Mouse (Mus musculus) layer of hippocampus, adult 9-10 months (tissue): ENCODE measurements around the gene I0C0044D17Rik.

Experiments
- DNase-seq: peaks from one replicate; pipeline ENCODE4 v3.0.0; 2022; ENCODE audit warnings: low spot score

The I0C0044D17Rik gene

DNA sequence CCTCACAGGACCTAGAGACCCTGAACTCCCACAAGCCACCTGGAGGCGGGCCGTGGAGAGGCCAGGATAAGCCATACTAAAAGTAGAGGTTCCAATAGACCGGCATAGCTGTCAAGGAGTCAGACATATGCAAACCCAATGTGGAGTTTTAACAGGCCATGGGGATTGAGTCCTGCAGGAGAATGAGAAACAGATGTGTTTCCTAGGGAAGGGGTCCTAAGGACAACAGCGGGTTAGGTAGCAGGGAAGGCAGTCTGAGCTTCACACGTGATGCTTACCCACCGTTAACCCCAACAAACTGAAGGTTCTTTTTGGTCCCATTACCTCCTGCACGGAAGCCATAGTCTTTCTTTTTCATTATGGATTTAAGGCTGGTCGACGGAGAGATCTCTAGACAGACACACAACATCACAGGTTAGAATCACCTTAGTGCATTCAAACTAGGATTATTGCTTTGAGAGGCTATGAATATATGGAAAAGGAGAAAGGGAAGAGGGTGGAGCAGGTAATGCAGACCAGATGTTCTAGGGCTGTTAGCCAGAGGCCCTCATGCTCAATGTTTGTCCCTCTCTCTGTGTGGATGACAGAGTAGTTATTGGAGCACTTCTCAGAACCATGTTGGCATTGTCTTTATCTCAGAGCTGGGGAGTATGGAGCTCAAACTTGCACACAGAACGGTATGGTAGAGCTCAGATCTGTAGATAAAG lies 46.8 kb downstream of the I0C0044D17Rik start:
- no peak for DNase-seq

DNA sequence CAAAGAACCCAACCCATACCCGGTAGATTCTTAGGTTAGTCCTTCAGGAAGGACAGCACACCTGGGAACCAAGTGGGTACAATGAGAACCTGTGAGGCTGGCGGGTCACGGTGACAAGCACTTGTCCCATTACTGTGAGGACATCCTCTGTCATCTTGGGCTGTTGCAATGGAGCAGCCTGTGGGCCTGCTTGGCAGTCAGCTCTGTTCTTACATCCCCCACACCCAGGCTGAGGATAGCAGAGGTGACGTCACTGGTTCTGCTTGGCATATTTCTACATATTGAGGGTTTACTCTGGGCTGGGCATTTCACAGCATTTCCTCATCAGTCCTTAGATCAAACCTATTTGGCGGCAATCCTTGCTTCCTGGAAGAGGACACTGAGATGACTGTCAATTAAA lies 49.9 kb downstream of the I0C0044D17Rik start:
- no peak for DNase-seq
